In genomic region chr7:100159105-100159841, GRCm38 (mm10) we compare ENCODE assay signal across 7 mouse cellular contexts. TPM values are rescaled to one million over a fixed set of nuclear protein-coding genes. Genes with fewer than 3 reads are reported as not detected.
DNase-seq lines count a peak whose midpoint lies in the region; ATAC-seq and TF ChIP-seq lines count a peak whose summit lies in the region.

Gene Lipt2 (plus strand): TSS chr7:100159277.

- H3K9me3 ChIP-seq in embryonic facial prominence, embryonic 12.5 days, result no peaks in the 10 kb centered on the region
- no peaks in the 10 kb centered on the region for H3K9me3 ChIP-seq in limb, embryonic 12.5 days
- no peaks in the 10 kb centered on the region for H3K9me3 ChIP-seq in midbrain, embryonic 15.5 days

- peak; percentile 96 for DNase-seq in adrenal gland, postnatal 25 days
- DNase-seq in heart, adult 18-20 months, result peak; percentile 95 to 97
- DNase-seq in kidney, adult 2 months, result peak; percentile 97
- DNase-seq in spleen, adult 2 months (ENCODE audit: low read depth in 1 of 2, low spot score in 2 of 2), result peak; percentile 74 to 86

- H3K36me3 ChIP-seq in embryonic facial prominence, embryonic 12.5 days, result no peaks in the 10 kb centered on the region
- no peaks in the 10 kb centered on the region for H3K36me3 ChIP-seq in kidney, adult 2 months (ENCODE audit: control insufficient read depth, insufficient read depth, low read length)
- H3K36me3 ChIP-seq in limb, embryonic 12.5 days, result no peaks in the 10 kb centered on the region; the same call in 1 of the 2 replicates
- no peaks in the 10 kb centered on the region for H3K36me3 ChIP-seq in midbrain, embryonic 15.5 days (replicated peaks)
- H3K36me3 ChIP-seq in spleen, adult 2 months (ENCODE audit: control insufficient read depth, insufficient read depth, low read length), result no peaks in the 10 kb centered on the region

- peak within 1 kb of the TSS; percentile 83 for H3K4me3 ChIP-seq in embryonic facial prominence, embryonic 12.5 days
- H3K4me3 ChIP-seq in kidney, adult 2 months (ENCODE audit: insufficient read depth, low read depth, low read length), result peak within 1 kb of the TSS; percentile 69
- H3K4me3 ChIP-seq in limb, embryonic 12.5 days (replicated peaks), result peak within 1 kb of the TSS; percentile 83
- H3K4me3 ChIP-seq in midbrain, embryonic 15.5 days, result peak within 1 kb of the TSS; percentile 99
- H3K4me3 ChIP-seq in spleen, adult 2 months (ENCODE audit: extremely low read depth, insufficient read depth, insufficient read length), result peak within 1 kb of the TSS; percentile 81

- H3K4me2 ChIP-seq in embryonic facial prominence, embryonic 12.5 days (replicated peaks), result peak within 1 kb of the TSS; percentile 78
- H3K4me2 ChIP-seq in limb, embryonic 12.5 days, result peak within 1 kb of the TSS; percentile 82
- H3K4me2 ChIP-seq in midbrain, embryonic 15.5 days, result peak within 1 kb of the TSS; percentile 95

- peak; percentile 29 for TF ChIP-seq POLR2A in kidney, adult 2 months (IDR thresholded peaks at IDR 0.05; ENCODE audit: low read depth, low read length)
- peak; percentile 23 for TF ChIP-seq POLR2A in spleen, adult 2 months (IDR thresholded peaks at IDR 0.05; ENCODE audit: low read depth, low read length)

- no peaks in the 10 kb centered on the region for H3K27me3 ChIP-seq in embryonic facial prominence, embryonic 12.5 days
- H3K27me3 ChIP-seq in kidney, adult 2 months (replicated peaks; ENCODE audit: control insufficient read depth, insufficient read depth, low read length), result no peaks in the 10 kb centered on the region
- H3K27me3 ChIP-seq in limb, embryonic 12.5 days, result no peaks in the 10 kb centered on the region
- 0 out of 2 replicates have a peak, but pooled peaks cover 3% of the 10 kb centered on the region for H3K27me3 ChIP-seq in midbrain, embryonic 15.5 days (replicated peaks)
- H3K27me3 ChIP-seq in spleen, adult 2 months (ENCODE audit: control insufficient read depth, insufficient read depth, low read length), result no peaks in the 10 kb centered on the region

- H3K9ac ChIP-seq in embryonic facial prominence, embryonic 12.5 days, result peak within 1 kb of the TSS; percentile 87
- peak within 1 kb of the TSS; percentile 89 for H3K9ac ChIP-seq in limb, embryonic 12.5 days (replicated peaks)
- peak within 1 kb of the TSS; percentile 98 for H3K9ac ChIP-seq in midbrain, embryonic 15.5 days

- WGBS in embryonic facial prominence, embryonic 12.5 days, result under 1% methylated on average over 78 of the region's 78 CpGs
- WGBS in kidney, adult 2 months, result under 1% methylated on average over 78 of the region's 78 CpGs
- WGBS in limb, embryonic 12.5 days, result under 1% methylated on average over 78 of the region's 78 CpGs
- WGBS in midbrain, embryonic 15.5 days, result under 1% methylated on average over 78 of the region's 78 CpGs
- 1% methylated on average over 78 of the region's 78 CpGs for WGBS in spleen, adult 2 months

- TF ChIP-seq CTCF in kidney, adult 2 months (conservative IDR thresholded peaks at IDR 0.05; ENCODE audit: insufficient read depth, insufficient read length, low read depth, low read length), result 0 out of 2 replicates have a peak, but pooled peaks have one; percentile 12
- no peak for TF ChIP-seq CTCF in spleen, adult 2 months (IDR thresholded peaks at IDR 0.05; ENCODE audit: extremely low read depth, insufficient read depth, insufficient read length, insufficient replicate concordance)

- ATAC-seq in embryonic facial prominence, embryonic 12.5 days (ENCODE audit: insufficient number of reproducible peaks, insufficient read depth, low FRiP score, low TSS enrichment), result peak; percentile 94
- peak; percentile 94 for ATAC-seq in limb, embryonic 12.5 days (ENCODE audit: insufficient number of reproducible peaks, insufficient read depth, low FRiP score, low TSS enrichment, low read depth)
- peak; percentile 99 for ATAC-seq in midbrain, embryonic 15.5 days (replicated peaks)

- H3K27ac ChIP-seq in embryonic facial prominence, embryonic 12.5 days, result peak within 1 kb of the TSS; percentile 97
- peak within 1 kb of the TSS; percentile 71 for H3K27ac ChIP-seq in kidney, adult 2 months (ENCODE audit: insufficient read depth, low read depth, low read length)
- H3K27ac ChIP-seq in limb, embryonic 12.5 days, result peak within 1 kb of the TSS; percentile 99
- peak within 1 kb of the TSS; percentile 95 for H3K27ac ChIP-seq in midbrain, embryonic 15.5 days
- peak within 1 kb of the TSS; percentile 75 for H3K27ac ChIP-seq in spleen, adult 2 months (ENCODE audit: insufficient read depth, low read length)

- H3K4me1 ChIP-seq in embryonic facial prominence, embryonic 12.5 days, result peaks cover 8% of the 10 kb centered on the region
- H3K4me1 ChIP-seq in kidney, adult 2 months (ENCODE audit: control insufficient read depth, insufficient read depth, low read length), result peaks cover 4% of the 10 kb centered on the region; the same call in 1 of the 2 replicates
- H3K4me1 ChIP-seq in limb, embryonic 12.5 days (replicated peaks), result peaks cover 5% of the 10 kb centered on the region
- peaks cover 9% of the 10 kb centered on the region for H3K4me1 ChIP-seq in midbrain, embryonic 15.5 days
- H3K4me1 ChIP-seq in spleen, adult 2 months (ENCODE audit: control insufficient read depth, insufficient read depth, insufficient read length), result peaks cover 4% of the 10 kb centered on the region

RNA-seq across cellular contexts. Expression of gene Lipt2, which starts in this region (rescaled TPM):
- total RNA-seq in adrenal gland, postnatal 25 days (2021), result 6.1 and 6.2 TPM in 2 replicates
- polyA plus RNA-seq in embryonic facial prominence, embryonic 12.5 days (2016; fragmentation: Nextera tagmentation; extraction: Ambion mirVana), result 26.8 and 29.7 TPM in 2 replicates
- 1 to 10 TPM; 5.5 TPM for total RNA-seq in heart, adult 18-20 months (2021)
- 3.6 and 4.4 TPM in 2 replicates for polyA plus RNA-seq in kidney, adult 2 months (2012; rRNA removed)
- polyA plus RNA-seq in limb, embryonic 12.5 days (2016; fragmentation: Nextera tagmentation; extraction: Ambion mirVana), result 26.2 and 26.9 TPM in 2 replicates
- polyA plus RNA-seq in midbrain, embryonic 15.5 days (2015; fragmentation: Nextera tagmentation; extraction: Ambion mirVana), result 16.0 and 19.4 TPM in 2 replicates
- polyA plus RNA-seq in spleen, adult 2 months (2012; rRNA removed), result 2.4 and 4.6 TPM in 2 replicates

Comparison
In these comparisons a context has a peak if more than half of its experiments do, and no peak if none do; other contexts are left out.
1. Peak in every context shown above with its lines: DNase-seq, ATAC-seq, H3K4me3 ChIP-seq and H3K27ac ChIP-seq.